Mouse (Mus musculus): Measurements from ENCODE around the gene Auts2. TPM values are rescaled to one million over a fixed set of nuclear protein-coding genes. Genes with fewer than 3 reads are reported as not detected.

Auts2 gene
- total and polyA plus RNA-seq, 2 experiments from 2014 or later: 6.8 to 12.1 TPM

DNA sequence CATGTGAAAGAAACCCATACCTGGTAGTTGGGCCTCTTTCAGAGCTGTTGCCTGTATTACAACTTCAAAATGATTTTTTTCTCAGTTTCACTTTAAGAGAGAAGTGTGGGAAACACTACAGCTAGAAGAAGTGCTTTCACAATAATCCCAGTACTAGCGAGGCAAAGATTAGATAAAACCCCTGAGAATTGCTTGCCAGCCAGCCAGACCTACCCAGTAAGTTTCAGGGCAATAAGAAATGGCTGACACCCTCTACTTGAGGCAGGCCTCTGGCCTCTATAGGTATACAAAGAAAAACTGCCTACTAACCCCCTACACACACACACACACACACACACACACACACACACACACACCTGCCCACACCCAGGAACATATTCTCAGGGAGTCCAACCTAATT is 630.2 kb downstream of the Auts2 start:
- H3K27ac ChIP-seq (ENCODE audit: low read depth): no peak overlapping the region
- H3K4me1 ChIP-seq (ENCODE audit: control insufficient read depth, insufficient read depth): no peaks in the 10 kb centered on the region
- H3K36me3 ChIP-seq (replicated peaks; ENCODE audit: control insufficient read depth, insufficient read depth, low read length): no peaks in the 10 kb centered on the region
- no peak overlapping the region for H3K4me2 ChIP-seq (ENCODE audit: low read depth, low read length)
- H3K9ac ChIP-seq (replicated peaks; ENCODE audit: low read depth, low read length): no peak overlapping the region
- no peak for ATAC-seq (ENCODE audit: insufficient read depth, low read depth)
- no peak for DNase-seq (ENCODE audit: low spot score)
- H3K4me3 ChIP-seq (ENCODE audit: low read depth, low read length): no peak overlapping the region
- no peaks in the 10 kb centered on the region for H3K27me3 ChIP-seq (ENCODE audit: control insufficient read depth, insufficient read depth, low read length)
- no peak for TF ChIP-seq EP300 (IDR thresholded peaks at IDR 0.05; ENCODE audit: low read depth)
- TF ChIP-seq CTCF (IDR thresholded peaks at IDR 0.05; ENCODE audit: low read depth): no peak
- no peaks in the 10 kb centered on the region for H3K9me3 ChIP-seq (replicated peaks; ENCODE audit: control insufficient read depth, low read length)
- 18% methylated on average over 1 of the region's 1 CpGs for WGBS

GRCm38 (mm10) chr5:131906313-131906712 is 636.8 kb downstream of the Auts2 start:
- H3K4me2 ChIP-seq (ENCODE audit: low read depth, low read length): no peak overlapping the region
- no peak overlapping the region for H3K4me3 ChIP-seq (ENCODE audit: low read depth, low read length)
- no peak for TF ChIP-seq EP300 (IDR thresholded peaks at IDR 0.05; ENCODE audit: low read depth)
- TF ChIP-seq CTCF (IDR thresholded peaks at IDR 0.05; ENCODE audit: low read depth): no peak
- H3K4me1 ChIP-seq (ENCODE audit: control insufficient read depth, insufficient read depth): no peaks in the 10 kb centered on the region
- H3K36me3 ChIP-seq (replicated peaks; ENCODE audit: control insufficient read depth, insufficient read depth, low read length): no peaks in the 10 kb centered on the region
- no peaks in the 10 kb centered on the region for H3K9me3 ChIP-seq (replicated peaks; ENCODE audit: control insufficient read depth, low read length)
- 62% methylated on average over 3 of the region's 3 CpGs for WGBS
- no peak for DNase-seq (ENCODE audit: low spot score)
- no peaks in the 10 kb centered on the region for H3K27me3 ChIP-seq (ENCODE audit: control insufficient read depth, insufficient read depth, low read length)
- ATAC-seq (ENCODE audit: insufficient read depth, low read depth): no peak
- H3K27ac ChIP-seq (ENCODE audit: low read depth): no peak overlapping the region
- no peak overlapping the region for H3K9ac ChIP-seq (replicated peaks; ENCODE audit: low read depth, low read length)

DNA sequence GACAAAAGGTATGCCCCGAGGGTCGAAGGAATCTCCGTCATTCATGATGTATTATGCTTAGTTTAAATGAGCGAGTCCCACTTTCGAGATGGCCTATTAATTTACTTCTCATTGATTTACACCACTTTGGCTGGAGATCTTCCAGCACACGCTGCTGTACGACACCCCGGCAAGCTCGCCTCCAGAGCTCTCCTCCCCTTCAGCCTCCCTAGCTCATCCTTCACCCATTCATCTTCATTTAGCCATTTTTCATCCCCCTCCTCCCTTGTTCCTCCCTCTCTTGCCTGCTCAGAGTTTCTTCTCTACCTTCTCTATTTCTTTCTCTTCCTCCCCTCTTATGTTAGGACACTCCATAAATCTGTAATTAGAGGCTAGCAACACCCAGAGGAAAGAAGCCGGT is 638.7 kb downstream of the Auts2 start:
- Histone ChIP-seq H3K27me3 (ENCODE audit: control insufficient read depth, insufficient read depth, low read length) (no peaks in the 10 kb centered on the region), H3K27ac (ENCODE audit: low read depth) (no peak overlapping the region), H3K36me3 (replicated peaks; ENCODE audit: control insufficient read depth, insufficient read depth, low read length) (no peaks in the 10 kb centered on the region), H3K4me3 (ENCODE audit: low read depth, low read length) (no peak overlapping the region), H3K9ac (replicated peaks; ENCODE audit: low read depth, low read length) (no peak overlapping the region), H3K4me2 (ENCODE audit: low read depth, low read length) (no peak overlapping the region), H3K9me3 (replicated peaks; ENCODE audit: control insufficient read depth, low read length) (no peaks in the 10 kb centered on the region), H3K4me1 (ENCODE audit: control insufficient read depth, insufficient read depth) (no peaks in the 10 kb centered on the region)
- 91% methylated on average over 10 of the region's 10 CpGs for WGBS
- no peak for ATAC-seq (ENCODE audit: insufficient read depth, low read depth)
- TF ChIP-seq CTCF (IDR thresholded peaks at IDR 0.05; ENCODE audit: low read depth) (no peak), EP300 (IDR thresholded peaks at IDR 0.05; ENCODE audit: low read depth) (no peak)
- no peak for DNase-seq (ENCODE audit: low spot score)

GRCm38 (mm10) chr5:131898048-131898638 is 645.0 kb downstream of the Auts2 start:
- H3K4me2 ChIP-seq (ENCODE audit: low read depth, low read length): no peak overlapping the region
- no peak overlapping the region for H3K4me3 ChIP-seq (ENCODE audit: low read depth, low read length)
- ATAC-seq (ENCODE audit: insufficient read depth, low read depth): no peak
- no peaks in the 10 kb centered on the region for H3K36me3 ChIP-seq (replicated peaks; ENCODE audit: control insufficient read depth, insufficient read depth, low read length)
- WGBS: 49% methylated on average over 4 of the region's 4 CpGs
- DNase-seq (ENCODE audit: low spot score): no peak
- no peaks in the 10 kb centered on the region for H3K27me3 ChIP-seq (ENCODE audit: control insufficient read depth, insufficient read depth, low read length)
- H3K4me1 ChIP-seq (ENCODE audit: control insufficient read depth, insufficient read depth): no peaks in the 10 kb centered on the region
- H3K27ac ChIP-seq (ENCODE audit: low read depth): no peak overlapping the region
- H3K9me3 ChIP-seq (replicated peaks; ENCODE audit: control insufficient read depth, low read length): no peaks in the 10 kb centered on the region
- H3K9ac ChIP-seq (replicated peaks; ENCODE audit: low read depth, low read length): no peak overlapping the region
- TF ChIP-seq CTCF (IDR thresholded peaks at IDR 0.05; ENCODE audit: low read depth) (no peak), EP300 (IDR thresholded peaks at IDR 0.05; ENCODE audit: low read depth) (no peak)

DNA sequence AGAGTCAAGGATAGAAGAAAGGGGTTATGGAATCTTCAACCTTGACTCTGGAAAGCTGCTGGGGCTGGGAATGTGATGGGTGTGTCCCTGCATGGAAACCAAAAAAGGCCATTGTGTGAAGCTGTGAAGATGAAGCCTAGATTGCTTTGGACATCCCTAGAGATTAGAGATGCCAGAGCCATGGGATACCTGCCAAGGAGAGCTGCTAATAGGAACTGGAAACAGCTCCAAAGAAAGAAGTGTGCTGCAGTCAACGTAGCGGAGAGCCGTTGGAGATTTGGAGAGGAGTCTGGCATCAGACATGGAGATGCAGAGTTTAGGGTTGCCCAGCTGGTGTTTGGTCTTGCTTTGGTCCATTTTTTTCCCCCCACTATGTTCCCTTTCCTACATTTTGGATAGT is 656.5 kb downstream of the Auts2 start:
- no peaks in the 10 kb centered on the region for H3K4me1 ChIP-seq (ENCODE audit: control insufficient read depth, insufficient read depth)

DNA sequence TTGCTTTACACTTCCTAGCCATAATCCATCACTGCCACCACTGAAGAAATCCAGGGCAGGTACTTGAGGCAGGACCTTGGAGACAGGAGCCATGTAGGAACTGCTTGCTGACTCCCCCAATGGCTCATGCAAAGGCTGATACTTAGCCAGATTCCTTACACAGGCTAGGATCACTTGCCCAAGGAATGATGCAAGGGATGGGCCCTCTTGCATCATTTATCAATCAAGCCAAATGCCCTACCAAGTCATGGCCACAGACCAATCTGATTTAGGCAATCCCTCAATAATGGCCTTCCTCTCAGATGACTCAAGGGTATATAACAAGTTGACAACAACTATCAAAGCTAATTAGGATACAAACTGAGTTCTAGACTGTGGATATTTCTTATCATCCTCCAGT is 666.6 kb downstream of the Auts2 start:
- no peak overlapping the region for H3K27ac ChIP-seq (ENCODE audit: low read depth)
- no peaks in the 10 kb centered on the region for H3K27me3 ChIP-seq (ENCODE audit: control insufficient read depth, insufficient read depth, low read length)
- H3K9me3 ChIP-seq (replicated peaks; ENCODE audit: control insufficient read depth, low read length): no peaks in the 10 kb centered on the region
- H3K4me3 ChIP-seq (ENCODE audit: low read depth, low read length): no peak overlapping the region
- no peak overlapping the region for H3K9ac ChIP-seq (replicated peaks; ENCODE audit: low read depth, low read length)
- DNase-seq (ENCODE audit: low spot score) (no peak), ATAC-seq (ENCODE audit: insufficient read depth, low read depth) (no peak)
- no peaks in the 10 kb centered on the region for H3K4me1 ChIP-seq (ENCODE audit: control insufficient read depth, insufficient read depth)
- H3K36me3 ChIP-seq (replicated peaks; ENCODE audit: control insufficient read depth, insufficient read depth, low read length): no peaks in the 10 kb centered on the region
- H3K4me2 ChIP-seq (ENCODE audit: low read depth, low read length): no peak overlapping the region
- no peak for TF ChIP-seq EP300 (IDR thresholded peaks at IDR 0.05; ENCODE audit: low read depth)
- no peak for TF ChIP-seq CTCF (IDR thresholded peaks at IDR 0.05; ENCODE audit: low read depth)

More for the DNA sequence above, 656.5 kb downstream of the Auts2 start:
- no peaks in the 10 kb centered on the region for H3K36me3 ChIP-seq (replicated peaks; ENCODE audit: control insufficient read depth, insufficient read depth, low read length)
- H3K4me3 ChIP-seq (ENCODE audit: low read depth, low read length): no peak overlapping the region
- no peaks in the 10 kb centered on the region for H3K27me3 ChIP-seq (ENCODE audit: control insufficient read depth, insufficient read depth, low read length)
- H3K9ac ChIP-seq (replicated peaks; ENCODE audit: low read depth, low read length): no peak overlapping the region
- no peaks in the 10 kb centered on the region for H3K9me3 ChIP-seq (replicated peaks; ENCODE audit: control insufficient read depth, low read length)
- 49% methylated on average over 3 of the region's 3 CpGs for WGBS
- no peak for DNase-seq (ENCODE audit: low spot score)
- H3K4me2 ChIP-seq (ENCODE audit: low read depth, low read length): no peak overlapping the region
- H3K27ac ChIP-seq (ENCODE audit: low read depth): no peak overlapping the region
- no peak for ATAC-seq (ENCODE audit: insufficient read depth, low read depth)
- TF ChIP-seq EP300 (IDR thresholded peaks at IDR 0.05; ENCODE audit: low read depth) (no peak), CTCF (IDR thresholded peaks at IDR 0.05; ENCODE audit: low read depth) (no peak)
